Mouse (Mus musculus) limb, embryonic 15.5 days (tissue): ENCODE data around the gene Prom2. TPM values are rescaled to one million over a fixed set of nuclear protein-coding genes. Genes with fewer than 3 reads are reported as not detected.

Experiments used
- ATAC-seq: fragments of 200-750 bp; cut with Nextera tagmentation; 2 replicates; pipeline ENCODE4 v1.8.0; 2017; ENCODE audit warnings: low read depth, moderate TSS enrichment; ENCODE audit not compliant: insufficient number of reproducible peaks, low FRiP score, low TSS enrichment
- H3K27ac ChIP-seq: fragments of 300-500 bp; sonication (generic); 2 replicates; pipeline ENCODE4 v1.5.1; 2015; ENCODE audit warnings: moderate library complexity, mild to moderate bottlenecking, inconsistent platforms
- H3K27me3 ChIP-seq: fragments of 300-500 bp; sonication (generic); 2 replicates; pipeline ENCODE4 v1.6.1; 2015; ENCODE audit warnings: inconsistent platforms
- H3K36me3 ChIP-seq: fragments of 300-500 bp; sonication (generic); 2 replicates; pipeline ENCODE4 v1.6.1; 2015; ENCODE audit warnings: inconsistent platforms
- H3K4me1 ChIP-seq: fragments of 300-500 bp; sonication (generic); 2 replicates; pipeline ENCODE4 v1.6.1; 2015; ENCODE audit warnings: inconsistent platforms
- H3K4me2 ChIP-seq: fragments of 300-500 bp; sonication (generic); 2 replicates; pipeline ENCODE4 v1.6.1; 2015; ENCODE audit warnings: mild to moderate bottlenecking, inconsistent platforms
- H3K4me3 ChIP-seq: fragments of 300-500 bp; sonication (generic); 2 replicates; pipeline ENCODE4 v1.5.1; 2015; ENCODE audit warnings: mild to moderate bottlenecking, inconsistent platforms
- H3K9ac ChIP-seq: fragments of 300-500 bp; sonication (generic); 2 replicates; pipeline ENCODE4 v1.6.1; 2015; ENCODE audit warnings: inconsistent platforms
- H3K9me3 ChIP-seq: fragments of 300-500 bp; sonication (generic); 2 replicates; pipeline ENCODE4 v1.6.1; 2016; ENCODE audit warnings: inconsistent platforms
- WGBS: fragments of 180-500 bp; shearing (Covaris S2); methylation state at CpG from one replicate; pipeline ENCODE4 v1.1.7; 2015; 5-methylcytosine and 5-hydroxymethylcytosine counted together
- polyA plus RNA-seq: library from polyadenylated mRNA; unstranded; fragments of >200 nt; fragmentation: Nextera tagmentation; extraction: Ambion mirVana; gene quantifications from 2 replicates; pipeline ENCODE4 v1.2.1, GENCODE M21; 2015

Prom2 gene
- polyA plus RNA-seq, 1 experiment from 2014 or later: 13.2 TPM

DNA sequence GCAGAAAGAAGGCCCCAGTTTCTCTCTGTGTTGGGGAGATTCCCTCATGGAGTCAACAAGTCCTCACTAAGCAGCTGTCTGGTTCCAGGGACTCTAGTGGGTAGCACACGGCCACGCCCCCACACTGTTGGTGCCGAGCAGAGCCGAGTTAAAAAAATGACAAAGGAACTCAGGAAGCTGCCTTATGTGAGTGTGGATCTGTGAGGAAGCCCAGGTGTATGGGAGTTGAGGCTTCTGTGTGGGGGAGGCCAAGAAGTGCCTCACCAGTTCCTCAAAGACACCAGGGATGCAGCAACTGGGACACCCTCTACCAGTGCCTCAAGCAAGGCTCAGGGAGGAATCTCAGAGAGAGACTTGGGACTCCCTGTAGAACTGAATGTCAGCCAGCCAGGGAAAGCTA lies 62.1 kb downstream of the Prom2 start:
- 57% methylated on average over 4 of the region's 4 CpGs for WGBS
- peaks cover 28% of the 10 kb centered on the region for H3K4me1 ChIP-seq
- H3K27ac ChIP-seq: no peak overlapping the region
- H3K4me3 ChIP-seq: no peak overlapping the region
- H3K4me2 ChIP-seq: no peak overlapping the region
- peaks cover 54% of the 10 kb centered on the region for H3K27me3 ChIP-seq
- H3K9me3 ChIP-seq: no peaks in the 10 kb centered on the region
- no peaks in the 10 kb centered on the region for H3K36me3 ChIP-seq
- no peak for ATAC-seq
- no peak overlapping the region for H3K9ac ChIP-seq

Other genes starting within 250 kb of the Prom2 start
- gene Dusp2, start 205.3 kb downstream of the Prom2 start, polyA plus RNA-seq: 7.4 TPM in 2 replicates
- 0.12 and 0.22 TPM in 2 replicates for gene Astl, start 202.8 kb downstream of the Prom2 start, polyA plus RNA-seq
- 0.38 and 0.48 TPM in 2 replicates for gene Adra2b, start 178.3 kb downstream of the Prom2 start, polyA plus RNA-seq
- 0.44 and 0.51 TPM in 2 replicates for gene Gpat2, start 116.3 kb downstream of the Prom2 start, polyA plus RNA-seq
- 22.1 and 27.5 TPM in 2 replicates for gene Fahd2a, start 96.9 kb downstream of the Prom2 start, polyA plus RNA-seq
- gene Kcnip3, start 19.4 kb downstream of the Prom2 start, polyA plus RNA-seq: 1.1 and 1.9 TPM in 2 replicates
- gene Zfp661, start 45.6 kb upstream of the Prom2 start, polyA plus RNA-seq: 4.7 and 5.8 TPM in 2 replicates
- 116 and 123 TPM in 2 replicates for gene Mrps5, start 45.8 kb upstream of the Prom2 start, polyA plus RNA-seq
- gene Mal, start 115.2 kb upstream of the Prom2 start, polyA plus RNA-seq: 89.4 and 117 TPM in 2 replicates
- 56.6 and 57.1 TPM in 2 replicates for gene Mall, start 188.5 kb upstream of the Prom2 start, polyA plus RNA-seq
- 24.5 and 27.4 TPM in 2 replicates for gene Nphp1, start 247.4 kb upstream of the Prom2 start, polyA plus RNA-seq